Mouse (Mus musculus): Measurements from ENCODE around the gene Slpi.

Gene Slpi

DNA sequence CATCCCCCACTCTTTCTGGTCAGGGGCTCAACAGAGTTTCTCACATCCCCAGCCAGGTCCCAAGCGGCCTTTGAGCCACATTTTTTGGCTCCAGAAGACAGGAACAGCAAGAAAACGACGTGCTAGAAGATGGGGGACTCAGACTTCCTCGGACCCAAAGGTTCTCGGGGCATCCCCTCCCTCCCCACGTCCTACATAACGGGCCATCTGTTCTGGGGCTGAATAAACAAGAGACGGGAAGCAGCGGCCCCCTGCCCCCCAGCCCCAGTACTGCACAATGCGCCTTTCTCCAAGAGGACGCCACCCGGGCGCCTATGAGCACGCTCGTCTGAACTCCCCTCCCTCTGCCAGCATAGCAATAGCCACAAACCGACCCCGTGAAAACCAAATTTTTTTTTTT lies at the start of gene Slpi:
Gene Slpi, minus strand, starts transcription at position 76 of the 400 bp plus-strand sequence.
- DNase-seq (ENCODE audit: low spot score in 2 of 2), result no peak

DNA sequence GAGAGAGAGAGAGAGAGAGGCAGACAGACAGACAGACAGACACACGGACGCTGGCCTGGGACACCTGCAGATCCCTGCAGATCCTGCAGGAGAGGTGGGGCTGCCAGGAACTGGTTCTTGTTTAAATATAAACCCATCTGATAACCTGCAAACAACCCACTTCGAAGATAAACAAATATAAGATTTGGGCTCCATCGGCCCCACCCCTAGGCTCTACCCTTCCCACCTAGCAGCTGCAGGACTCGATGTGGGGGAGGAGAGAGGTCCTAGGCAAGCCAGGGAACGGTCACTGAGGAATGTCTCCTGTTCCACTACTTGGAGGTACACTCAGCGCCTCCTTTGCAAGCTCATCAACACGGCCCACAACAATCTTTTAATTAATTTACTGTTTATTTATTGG lies 49.4 kb upstream of the Slpi start:
- no peak for DNase-seq (ENCODE audit: low spot score in 2 of 2)

DNA sequence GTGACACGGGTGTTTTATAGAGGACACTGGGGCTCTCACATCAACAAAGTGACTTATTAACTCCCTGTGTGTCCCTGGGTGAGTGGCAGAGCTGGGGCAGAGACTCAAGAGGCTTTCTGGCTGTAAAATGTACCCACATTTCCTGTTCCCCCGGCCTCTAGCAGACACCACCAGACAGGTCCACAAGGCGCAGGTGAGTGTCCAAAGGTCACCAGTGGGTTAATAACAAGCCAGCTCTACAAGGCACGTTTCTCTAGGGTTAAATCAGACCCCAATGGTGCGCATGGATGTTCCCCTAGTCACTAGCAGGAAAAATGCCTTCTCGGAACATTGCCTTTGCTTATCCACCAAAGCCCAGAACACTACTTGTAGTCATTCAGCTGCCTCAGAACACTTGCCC lies 48.8 kb upstream of the Slpi start:
- DNase-seq (ENCODE audit: low spot score in 2 of 2), result no peak

DNA sequence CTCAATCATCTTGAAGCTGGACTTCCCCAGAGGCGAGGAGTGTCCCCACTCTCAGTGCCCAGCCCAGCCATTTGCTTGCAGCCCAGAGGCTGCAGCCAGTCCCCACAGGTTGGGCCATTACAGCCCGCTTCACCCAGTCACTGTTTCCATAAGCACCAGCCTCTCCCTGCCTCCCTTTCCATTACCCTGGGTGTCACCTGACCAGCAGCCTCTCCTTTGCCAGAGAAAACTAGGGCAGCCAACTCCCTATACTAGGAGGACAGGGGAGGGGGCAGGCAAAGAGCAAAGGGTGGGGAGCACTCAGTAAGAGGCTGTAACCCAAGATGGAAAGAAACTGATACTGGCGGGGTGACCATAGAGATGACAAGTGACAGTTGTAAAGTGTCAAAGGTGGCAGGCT lies 48.1 kb upstream of the Slpi start:
- no peak for DNase-seq (ENCODE audit: low spot score in 2 of 2)

DNA sequence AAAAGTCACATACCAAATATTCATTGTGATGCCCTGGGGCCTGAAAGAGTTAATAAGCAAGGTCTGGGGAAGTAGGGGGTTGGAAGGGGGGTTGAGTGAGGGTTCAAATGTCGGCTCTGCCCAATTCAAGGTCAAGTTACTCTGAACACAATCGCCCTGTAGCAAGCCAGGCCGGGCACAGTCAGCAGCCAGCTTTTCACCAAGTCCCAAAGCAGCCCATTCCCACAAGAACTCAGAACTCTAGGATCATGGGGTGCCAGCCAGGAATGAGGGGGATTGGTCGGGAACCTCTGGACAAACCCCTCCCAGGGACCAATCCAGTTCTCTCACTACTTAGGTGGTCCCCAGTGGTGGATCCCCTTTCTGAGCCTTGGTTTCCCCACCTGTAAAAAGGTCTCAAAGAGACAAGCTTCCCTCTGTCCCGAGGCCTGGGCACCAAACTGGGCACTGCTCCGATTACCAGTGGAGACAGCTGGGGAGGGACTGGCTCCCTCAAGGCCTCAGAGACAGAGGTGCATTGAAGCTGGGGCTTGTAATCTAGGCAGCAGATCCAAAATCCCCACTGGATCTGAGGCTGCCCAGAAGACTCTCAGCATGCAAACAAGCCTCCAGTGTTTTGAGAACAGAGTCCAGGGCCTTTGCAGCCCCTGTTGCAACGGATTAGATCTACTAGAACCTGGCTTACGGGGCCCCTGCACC lies 47.5 kb upstream of the Slpi start:
- DNase-seq (ENCODE audit: low spot score in 2 of 2), result no peak

DNA sequence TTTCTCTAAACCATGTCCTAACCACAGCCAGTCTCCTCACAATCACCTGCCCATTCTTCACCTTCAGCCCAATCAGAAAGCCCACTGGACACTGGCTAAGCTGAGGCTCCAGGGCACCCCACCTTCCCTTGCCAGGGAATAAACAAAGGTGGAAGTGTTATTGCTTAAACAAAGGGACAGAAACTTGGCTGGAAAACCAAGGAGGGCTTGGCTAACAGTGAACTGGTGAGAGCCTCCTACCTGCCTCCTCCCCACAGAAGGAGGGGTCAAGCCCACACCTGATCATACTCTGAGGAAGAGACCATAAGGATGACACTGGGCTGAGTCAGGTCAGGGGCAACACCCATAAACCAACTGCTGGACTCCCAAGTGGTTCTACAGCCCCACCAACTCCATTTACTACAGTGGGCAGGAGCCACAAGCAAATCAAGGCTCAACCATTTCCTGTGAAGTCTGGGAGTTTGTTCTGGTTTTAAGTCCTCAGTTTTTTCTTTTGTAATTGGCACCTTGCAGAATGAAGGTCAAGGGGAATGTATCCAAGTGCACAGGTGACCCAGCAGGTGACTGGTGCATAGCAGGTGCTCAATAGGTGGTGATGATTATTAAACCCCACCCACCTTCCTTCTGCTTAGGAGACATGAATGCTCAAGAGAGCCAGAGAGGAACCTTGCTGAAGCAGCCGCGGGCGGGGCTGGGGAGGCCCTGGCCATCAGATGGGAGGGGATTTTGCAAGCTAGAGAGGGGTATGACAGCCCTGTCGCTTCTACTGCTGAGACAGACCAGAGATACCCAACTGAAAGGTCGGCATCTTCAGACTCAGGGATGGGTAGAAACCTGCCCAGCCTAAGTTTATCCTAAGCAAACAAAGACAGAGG lies 46.6 kb upstream of the Slpi start:
- DNase-seq (ENCODE audit: low spot score in 2 of 2), result no peak

DNA sequence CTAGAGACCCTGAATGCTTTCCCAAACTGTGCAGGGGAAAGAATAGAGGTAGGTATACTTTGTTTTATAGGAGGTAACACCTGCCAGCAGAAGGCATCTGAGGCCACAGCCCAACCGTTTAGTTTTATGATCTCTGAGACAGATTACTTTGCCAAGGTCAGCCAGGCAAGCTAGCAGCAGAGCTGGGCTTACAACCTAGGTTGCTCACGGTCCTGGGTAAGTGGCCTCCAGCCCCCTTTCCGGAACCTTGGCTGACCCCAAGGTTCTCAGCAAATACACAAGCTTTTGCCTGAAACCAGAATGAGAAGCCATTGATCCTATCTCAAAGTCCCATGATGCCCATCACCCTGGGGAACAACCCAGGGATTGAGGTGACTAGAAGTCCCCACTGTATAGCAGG lies 45.8 kb upstream of the Slpi start:
- no peak for DNase-seq (ENCODE audit: low spot score in 2 of 2)

DNA sequence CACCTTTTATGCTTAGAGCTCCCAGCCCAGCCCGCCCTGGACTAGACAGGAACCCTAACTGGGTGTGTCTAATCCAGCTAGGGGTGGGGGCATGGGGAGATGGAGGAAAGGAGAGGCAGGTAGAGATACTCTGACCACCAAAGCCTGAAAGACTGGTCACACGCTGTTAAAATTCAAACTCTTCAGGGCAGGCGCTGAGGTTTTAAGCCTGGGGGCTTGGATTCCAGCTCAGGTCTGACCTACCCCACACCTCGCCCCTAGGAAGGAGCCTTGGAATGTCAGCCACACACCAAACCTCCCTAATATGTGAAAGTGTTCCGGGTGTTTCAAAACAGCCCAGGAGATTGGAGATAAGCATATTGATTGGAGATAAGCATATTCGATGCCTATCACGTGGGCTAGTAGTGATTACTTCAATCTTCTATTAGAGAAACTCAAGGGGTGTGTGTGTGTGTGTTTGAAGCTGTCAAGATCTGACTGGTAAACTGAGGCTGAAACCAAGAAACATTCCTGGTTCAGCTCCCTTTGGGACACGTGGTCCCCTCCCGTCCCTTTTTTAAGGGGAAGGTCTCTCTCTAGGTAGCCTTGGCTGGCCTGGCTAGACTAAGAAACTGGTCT lies 44.5 kb upstream of the Slpi start:
- DNase-seq (ENCODE audit: low spot score in 2 of 2), result no peak

DNA sequence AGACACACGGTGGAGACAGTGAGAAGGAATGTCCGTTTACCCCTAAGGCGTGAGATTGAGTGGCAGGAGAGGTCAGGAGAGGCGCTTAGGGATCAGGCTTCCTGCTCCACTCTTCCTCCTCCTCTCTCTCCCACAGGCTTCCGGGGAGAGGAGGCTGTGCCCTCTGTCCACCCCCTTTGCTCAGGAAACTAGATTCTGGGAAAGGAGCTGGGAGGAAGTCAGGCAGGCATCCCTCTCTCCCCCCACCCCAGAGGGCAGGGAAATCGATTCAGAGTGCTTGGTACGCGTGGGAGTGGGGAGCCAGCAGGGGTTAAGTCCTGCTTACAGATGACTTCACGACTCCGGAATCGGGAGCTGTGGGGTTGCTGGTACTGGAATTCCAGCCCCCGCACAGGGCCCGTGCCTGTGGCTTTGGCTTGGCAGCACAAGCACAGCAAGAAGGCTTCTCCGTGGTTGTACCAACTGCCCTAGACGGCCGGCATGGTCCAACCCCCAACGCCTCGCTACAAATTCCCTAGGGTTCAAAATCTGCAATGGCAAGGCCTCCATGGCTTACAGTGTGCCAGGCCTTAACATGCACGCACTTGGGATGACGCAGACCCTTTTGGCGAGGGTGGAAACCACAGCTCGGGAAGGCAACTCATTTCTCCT lies 43.8 kb upstream of the Slpi start:
- DNase-seq (ENCODE audit: low spot score in 2 of 2), result no peak

DNA sequence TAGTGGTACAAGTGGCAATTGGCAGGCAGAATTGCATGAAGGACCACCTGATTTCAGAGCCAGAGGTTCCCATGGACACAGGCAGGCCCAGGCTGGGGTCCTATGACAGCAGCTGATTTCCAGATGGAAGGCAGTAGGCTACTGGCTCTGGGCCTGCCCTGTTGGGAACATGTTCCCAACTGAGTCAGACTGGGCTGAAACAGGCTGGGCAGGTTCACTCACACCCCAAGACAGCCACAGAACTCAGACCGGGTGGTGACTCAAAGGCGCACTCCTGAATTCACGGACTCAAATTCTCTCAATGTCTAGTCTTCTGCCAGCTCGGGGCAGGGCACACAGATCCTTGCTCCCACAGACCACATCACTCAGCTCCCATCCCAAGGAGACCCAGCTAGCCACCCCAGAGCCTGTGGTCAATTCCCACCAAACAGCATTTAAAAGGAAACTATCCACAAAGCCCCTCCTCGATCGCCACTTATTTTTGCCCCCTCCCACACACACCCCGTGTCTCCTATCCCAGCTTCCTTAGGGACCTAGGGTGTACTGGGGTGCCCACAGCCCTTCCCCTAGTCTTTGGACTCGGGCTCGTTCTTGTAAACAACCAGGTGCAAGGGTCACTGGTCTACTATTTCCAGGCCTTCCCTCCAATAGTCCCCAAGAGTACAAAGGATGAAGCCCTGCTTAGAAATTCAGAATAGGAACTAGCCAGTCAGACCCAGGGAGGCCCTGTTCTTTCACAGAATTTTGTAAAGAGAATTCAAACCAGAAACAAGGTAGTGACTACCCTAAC lies 43.0 kb upstream of the Slpi start:
- DNase-seq (ENCODE audit: low spot score in 2 of 2), result no peak

DNA sequence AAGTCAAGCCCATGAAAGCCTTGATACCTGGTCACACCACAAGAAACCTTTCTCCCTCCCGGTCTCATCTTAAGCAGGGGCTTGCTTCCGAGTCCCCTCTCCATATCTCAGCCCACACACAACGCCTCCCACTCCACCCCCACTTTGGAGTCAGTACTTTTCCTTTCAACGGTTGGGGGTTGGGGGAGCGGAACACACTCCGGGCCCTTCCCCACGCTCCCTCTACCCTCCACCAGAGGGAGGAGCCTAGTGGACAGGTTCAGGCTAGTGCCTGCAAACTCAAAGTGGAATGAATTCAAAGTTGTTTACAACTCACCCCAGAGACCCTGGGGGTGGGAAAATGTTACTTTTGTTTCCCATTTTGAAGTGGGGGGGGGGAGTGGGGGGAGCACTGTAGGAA lies 41.8 kb upstream of the Slpi start:
- no peak for DNase-seq (ENCODE audit: low spot score in 2 of 2)

DNA sequence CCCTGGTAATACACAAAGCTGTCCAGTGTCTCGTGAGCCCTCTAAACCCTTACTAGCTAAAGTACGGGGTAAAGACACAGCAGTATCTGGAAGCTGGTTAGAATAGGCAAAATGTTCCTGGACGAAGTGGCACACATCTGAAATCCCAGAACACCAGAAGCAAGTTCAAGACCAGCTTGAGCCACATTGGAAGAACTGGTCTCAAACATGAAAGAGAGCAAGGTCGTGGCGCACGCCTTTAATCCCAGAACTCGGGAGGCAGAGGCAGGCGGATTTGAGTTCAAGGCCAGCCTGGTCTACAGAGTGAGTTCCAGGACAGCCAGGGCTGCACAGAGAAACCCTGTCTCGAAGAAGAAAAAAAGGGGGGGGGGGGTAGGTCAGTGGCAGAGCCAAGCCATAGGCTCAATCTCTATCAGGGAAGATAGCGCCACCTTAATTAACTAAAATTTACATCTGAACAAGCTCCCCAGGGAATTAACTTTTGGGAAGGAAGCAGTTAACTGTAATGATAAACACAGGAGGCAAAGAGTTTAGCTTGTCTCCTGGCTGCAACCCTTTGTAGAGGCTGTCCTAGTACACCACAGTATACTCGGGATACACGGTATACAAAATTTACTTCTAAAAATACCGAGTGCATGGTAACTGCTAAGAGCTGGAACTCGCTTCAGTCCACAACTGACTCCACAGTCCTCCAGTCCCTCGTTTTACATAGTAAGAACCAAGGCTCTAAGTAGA lies 41.2 kb upstream of the Slpi start:
- DNase-seq (ENCODE audit: low spot score in 2 of 2), result no peak

DNA sequence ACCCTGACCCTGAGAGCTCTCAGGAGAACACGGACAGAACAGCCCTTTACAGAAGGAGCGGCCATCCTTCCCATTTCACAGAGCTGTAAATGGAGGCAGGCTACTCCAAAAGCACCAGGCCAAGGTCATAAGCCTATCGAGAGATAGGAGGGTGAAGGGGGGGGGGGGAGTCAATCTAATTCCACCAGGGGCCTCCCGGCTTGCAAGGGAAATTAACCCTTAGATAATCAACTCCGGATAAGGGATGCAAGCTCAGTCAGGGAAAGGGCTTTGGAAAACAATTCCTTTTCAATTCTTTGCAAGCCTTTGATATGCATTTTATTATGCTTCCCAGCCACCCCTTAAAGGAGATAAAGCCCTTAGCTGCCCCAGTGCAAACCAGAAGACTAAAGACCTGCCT lies 39.6 kb upstream of the Slpi start:
- DNase-seq (ENCODE audit: low spot score in 2 of 2), result no peak

DNA sequence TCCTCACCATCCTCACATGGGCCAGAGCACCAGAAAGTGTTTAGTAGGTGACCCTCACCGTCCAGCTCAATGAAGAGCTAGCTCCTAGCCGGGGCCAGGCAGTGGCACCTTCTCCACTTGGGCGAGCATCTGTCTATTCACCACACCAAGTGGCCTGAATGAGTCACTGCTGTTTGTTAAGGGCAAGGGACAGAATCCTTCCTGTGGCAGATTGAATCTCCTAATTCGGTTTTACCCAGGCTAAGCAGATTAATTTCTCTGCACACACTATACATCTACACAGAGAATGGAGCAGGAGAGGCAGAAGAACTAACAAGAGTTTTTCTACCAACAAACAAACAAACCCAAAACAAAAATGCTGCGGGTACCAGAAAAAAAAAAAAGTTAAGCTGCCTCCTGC lies 38.1 kb upstream of the Slpi start:
- no peak for DNase-seq (ENCODE audit: low spot score in 2 of 2)

DNA sequence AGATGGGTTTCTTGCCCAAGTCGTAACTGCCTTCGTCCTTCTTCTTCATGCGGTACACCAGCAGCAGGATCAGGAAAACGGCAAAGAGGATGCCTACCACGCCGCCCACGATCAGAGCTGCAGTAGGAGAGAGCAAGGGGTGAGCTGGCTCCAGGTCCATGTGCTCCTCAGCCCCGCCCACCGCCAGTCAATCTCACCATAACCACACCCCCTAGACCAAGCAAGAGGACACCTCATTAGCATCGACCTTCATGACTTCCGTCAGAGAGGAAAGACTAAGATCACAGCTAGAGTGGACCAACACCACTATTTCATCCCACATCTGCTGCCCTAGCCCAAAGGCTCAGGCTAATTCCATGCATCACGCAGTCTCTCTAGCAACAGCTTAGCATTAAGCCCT lies 37.2 kb upstream of the Slpi start:
- DNase-seq (ENCODE audit: low spot score in 2 of 2), result no peak

DNA sequence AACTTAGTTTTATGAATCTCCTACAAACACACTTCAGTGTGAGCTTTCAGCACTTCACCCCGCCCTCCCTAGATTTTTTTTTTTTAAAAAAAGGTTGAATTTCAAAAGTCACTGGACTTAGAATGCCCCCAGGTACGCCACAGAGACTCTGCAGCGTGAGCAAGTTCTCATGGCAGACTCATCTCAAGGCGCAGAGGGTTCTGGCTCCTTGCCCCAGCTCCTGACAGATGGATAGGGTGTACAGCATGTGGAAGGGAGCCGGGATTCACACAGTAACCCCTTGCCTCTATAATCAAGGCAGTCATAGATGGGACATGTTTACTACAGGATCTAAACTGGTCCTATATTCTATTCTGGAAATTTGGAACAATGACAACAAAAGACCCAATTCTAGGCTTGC lies 36.5 kb upstream of the Slpi start:
- DNase-seq (ENCODE audit: low spot score in 2 of 2), result no peak

DNA sequence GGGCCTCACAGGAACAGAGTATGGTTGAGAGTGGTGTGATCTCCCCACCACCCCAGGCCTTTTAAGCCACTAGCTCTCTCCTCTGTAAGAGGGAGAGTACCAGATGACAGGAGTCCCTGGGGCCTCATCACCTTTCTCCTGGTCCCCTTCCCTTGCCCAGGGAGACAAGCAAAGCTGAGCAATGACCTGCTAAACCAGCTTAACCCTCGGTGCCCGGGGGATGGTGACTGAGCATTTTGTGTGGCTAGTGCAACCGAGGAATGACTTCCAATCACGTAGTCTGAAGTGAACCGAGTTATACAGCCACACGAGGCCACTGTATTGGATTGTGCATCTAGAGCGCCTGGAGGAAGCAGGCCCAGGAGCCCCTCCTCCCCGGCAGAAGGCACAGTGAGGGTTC lies 35.5 kb upstream of the Slpi start:
- DNase-seq (ENCODE audit: low spot score in 2 of 2), result no peak

DNA sequence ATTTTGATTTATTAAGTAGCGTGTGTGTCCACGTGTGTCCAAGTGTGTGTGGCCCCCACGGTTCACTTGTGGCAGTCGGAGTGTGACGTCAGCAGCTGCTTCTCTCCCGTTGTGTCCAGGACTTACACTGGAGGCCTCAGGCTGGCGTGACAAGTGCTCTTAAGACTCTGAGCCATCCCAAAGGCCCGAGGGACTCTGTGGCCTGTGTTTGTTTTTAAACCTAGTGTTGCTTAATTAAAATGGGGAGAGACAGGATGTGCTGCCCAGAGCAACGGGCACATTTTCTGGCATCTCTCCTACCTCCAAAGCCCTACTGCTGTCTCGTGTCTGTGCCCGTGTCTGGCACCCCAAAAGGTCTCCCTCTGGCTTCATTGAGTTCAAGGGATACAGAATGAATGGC lies 34.6 kb upstream of the Slpi start:
- no peak for DNase-seq (ENCODE audit: low spot score in 2 of 2)

DNA sequence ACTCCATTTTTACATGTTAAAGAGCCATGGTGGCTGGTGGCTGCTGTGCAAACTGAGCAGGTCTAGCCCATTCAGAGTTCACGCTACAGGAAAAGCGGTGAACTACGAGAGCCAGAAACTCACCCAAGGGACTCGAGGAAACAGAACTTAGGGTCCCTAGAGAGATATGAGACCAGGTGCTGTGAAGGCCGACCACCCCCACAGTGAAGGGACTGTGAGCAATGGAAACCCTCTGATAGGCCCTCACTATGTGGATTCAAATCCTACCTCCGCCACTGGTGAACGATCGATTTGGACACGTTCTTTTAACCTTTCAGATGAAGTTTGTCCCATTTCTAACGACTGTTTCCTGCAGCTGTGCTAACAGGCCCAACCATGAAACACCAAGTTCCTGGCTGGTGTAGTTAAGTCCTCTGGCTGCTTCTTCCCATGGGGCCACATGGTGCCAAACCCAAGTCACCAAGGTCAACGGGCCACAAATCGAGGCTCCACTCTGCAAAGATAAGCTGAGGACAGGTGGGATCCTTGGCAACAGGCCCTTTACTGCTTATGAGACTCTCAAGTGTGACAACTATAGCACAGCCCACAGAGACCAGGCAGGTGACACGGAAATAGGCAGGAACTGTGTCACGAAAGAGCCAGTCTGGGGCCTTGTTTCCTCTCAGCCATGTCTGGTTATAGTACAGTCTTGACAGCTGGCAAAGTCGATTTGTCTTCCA lies 33.9 kb upstream of the Slpi start:
- peak in 1 of 2 experiments; percentile 32 for DNase-seq (ENCODE audit: low spot score in 2 of 2)

DNA sequence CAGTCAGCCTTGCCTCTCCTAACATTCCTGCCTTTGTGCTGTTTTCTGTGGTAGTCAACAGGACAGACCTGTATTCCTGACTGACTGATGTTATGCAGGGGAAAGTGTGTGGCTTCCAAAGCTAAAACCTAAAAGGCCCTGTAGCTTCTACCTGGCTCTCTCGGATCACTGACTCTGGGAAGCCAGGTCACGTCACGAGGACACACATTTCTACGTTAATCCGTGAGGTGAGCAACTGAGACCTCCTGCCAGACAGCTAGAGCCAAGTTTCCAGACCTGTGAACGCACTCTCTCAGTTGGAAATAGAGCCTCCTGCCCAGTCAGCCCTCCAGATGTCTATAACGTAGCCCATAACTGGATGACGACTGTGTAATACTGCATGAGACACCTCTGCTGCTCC lies 33.1 kb upstream of the Slpi start:
- no peak for DNase-seq (ENCODE audit: low spot score in 2 of 2)
